ENCODE assay signal across 11 mouse cellular contexts in genomic region chr17:35465651-35466050, GRCm38 (mm10). TPM values are rescaled to one million over a fixed set of nuclear protein-coding genes. Genes with fewer than 3 reads are reported as not detected.
DNase-seq lines count a peak whose midpoint lies in the region; ATAC-seq and TF ChIP-seq lines count a peak whose summit lies in the region.
"Not testable (repeated sequence)": the region's sequence is repeated elsewhere in the genome, so short reads cannot be mapped to it uniquely, and the experiment has no call there.
"Had no signal": no experiment of that assay in that cellular context is flagged by ENCODE, and none has a peak within 500 bp of the region (broad histone marks: within the 10 kb centered on the region; RNA-seq: fewer than 3 reads in every experiment).

No protein-coding gene starts in this region.

- TF ChIP-seq EP300 in liver, embryonic 14.5 days (IDR thresholded peaks at IDR 0.05; ENCODE audit: low read depth): not testable (repeated sequence)

- H3K9me3 ChIP-seq in kidney, postnatal 0 days (replicated peaks; ENCODE audit: low read length); liver, embryonic 14.5 days (ENCODE audit: control insufficient read depth, low read length): not testable (repeated sequence)

- ATAC-seq in kidney, postnatal 0 days (replicated peaks; ENCODE audit: low FRiP score, low read depth); liver, embryonic 14.5 days (ENCODE audit: insufficient read depth): not testable (repeated sequence)

- H3K27ac ChIP-seq in cortical plate, adult 2 months (ENCODE audit: insufficient read depth, low read length); kidney, postnatal 0 days; liver, embryonic 14.5 days; thymus, adult 2 months (ENCODE audit: control insufficient read depth, insufficient read depth, low read length): not testable (repeated sequence)

- not testable (repeated sequence) for H3K4me1 ChIP-seq in cortical plate, adult 2 months (ENCODE audit: control insufficient read depth, insufficient read depth, low read length); kidney, postnatal 0 days (replicated peaks; ENCODE audit: insufficient read depth, low read length); liver, embryonic 14.5 days (replicated peaks; ENCODE audit: control insufficient read depth in 2 of 2, insufficient read depth in 2 of 2, low read length in 1 of 2); thymus, adult 2 months (replicated peaks; ENCODE audit: control insufficient read depth, insufficient read depth, low read length)

- H3K36me3 ChIP-seq in kidney, postnatal 0 days (ENCODE audit: insufficient read depth, low read length); liver, embryonic 14.5 days (replicated peaks; ENCODE audit: control insufficient read depth, insufficient read depth, low read depth); thymus, adult 2 months (ENCODE audit: control insufficient read depth, insufficient read depth, low read length): not testable (repeated sequence)

- TF ChIP-seq POLR2A in cortical plate, adult 2 months (IDR thresholded peaks at IDR 0.05; ENCODE audit: extremely low read depth, insufficient read depth, low read length); thymus, adult 2 months (IDR thresholded peaks at IDR 0.05; ENCODE audit: control insufficient read depth, extremely low read depth, insufficient read depth, low read length, poor library complexity): not testable (repeated sequence)

- H3K4me3 ChIP-seq in cortical plate, adult 2 months (ENCODE audit: insufficient read depth, low read length); kidney, postnatal 0 days (replicated peaks; ENCODE audit: low read depth, low read length); liver, embryonic 14.5 days (ENCODE audit: insufficient read depth in 1 of 2, low read depth in 2 of 2, low read length in 2 of 2); thymus, adult 2 months (ENCODE audit: control insufficient read depth, insufficient read depth, low read length): not testable (repeated sequence)

- 7% methylated on average over 8 of the region's 8 CpGs for WGBS in kidney, postnatal 0 days
- 6% methylated on average over 8 of the region's 8 CpGs for WGBS in liver, embryonic 14.5 days (ENCODE audit: insufficient replicate concordance)
- 7% methylated on average over 8 of the region's 8 CpGs for WGBS in thymus, adult 2 months

- H3K9ac ChIP-seq in kidney, postnatal 0 days (ENCODE audit: low read depth, low read length); liver, embryonic 14.5 days (replicated peaks): not testable (repeated sequence)

- peak; percentile 45 for TF ChIP-seq CTCF in cortical plate, adult 2 months (IDR thresholded peaks at IDR 0.05; ENCODE audit: extremely low read depth, insufficient read depth, low read length)
- peak; percentile 83 for TF ChIP-seq CTCF in kidney, postnatal 0 days (IDR thresholded peaks at IDR 0.05; ENCODE audit: low read depth)
- peak; percentile 85 for TF ChIP-seq CTCF in liver, embryonic 14.5 days (IDR thresholded peaks at IDR 0.05; ENCODE audit: low read depth)
- TF ChIP-seq CTCF in thymus, adult 2 months (IDR thresholded peaks at IDR 0.05; ENCODE audit: borderline replicate concordance, control insufficient read depth, extremely low read depth, insufficient read depth, low read length, poor library complexity): peak; percentile 73; the same call in 1 of the 2 replicates

- peaks cover 17% of the 10 kb centered on the region for H3K27me3 ChIP-seq in kidney, postnatal 0 days (ENCODE audit: insufficient read depth, low read length)
- peaks cover 14% of the 10 kb centered on the region for H3K27me3 ChIP-seq in liver, embryonic 14.5 days (ENCODE audit: control insufficient read depth, insufficient read depth, low read length)
- not testable (repeated sequence) for H3K27me3 ChIP-seq in thymus, adult 2 months (ENCODE audit: control insufficient read depth, insufficient read depth, low read length)

- DNase-seq in A20 (ENCODE audit: low read depth, low spot score) (peak; percentile 26), R1 (ENCODE audit: low read depth, low spot score) (peak; percentile 79)
- peak; percentile 73 for DNase-seq in heart, adult 11 months
- DNase-seq in kidney, postnatal 0 days (ENCODE audit: low spot score): peak; percentile 32
- DNase-seq in liver, embryonic 14.5 days (ENCODE audit: low read depth in 3 of 3, low spot score in 3 of 3): not testable (repeated sequence)
- DNase-seq in naive thymus-derived CD4-positive, alpha-beta T cell, adult 2 months (ENCODE audit: low read depth): peak; percentile 83
- DNase-seq in thymus, adult 2 months: peak; percentile 3

- not testable (repeated sequence) for H3K4me2 ChIP-seq in kidney, postnatal 0 days (ENCODE audit: low read length); liver, embryonic 14.5 days (ENCODE audit: low read depth)

RNA-seq across cellular contexts. Expression of gene H2-Q10, which starts 4.2 kb away (rescaled TPM):
- 0.04 and 0.09 TPM in 2 replicates for polyA plus RNA-seq in cortical plate, adult 2 months (2012; rRNA removed)
- 1.1 and 1.4 TPM in 2 replicates for polyA plus RNA-seq in kidney, postnatal 0 days (2015; fragmentation: Nextera tagmentation; extraction: Ambion mirVana)
- 119 and 136 TPM in 2 replicates for polyA plus RNA-seq in liver, embryonic 14.5 days (2012; rRNA removed)
- 195 and 206 TPM in 2 replicates for polyA plus RNA-seq in liver, embryonic 14.5 days (2014; fragmentation: Nextera tagmentation; extraction: Ambion mirVana)
- 15.3 and 18.6 TPM in 2 replicates for polyA plus RNA-seq in thymus, adult 2 months (2012; rRNA removed)

RNA-seq across cellular contexts. Expression of gene H2-Q7, which starts 26.7 kb away (rescaled TPM):
- polyA plus RNA-seq in cortical plate, adult 2 months (2012; rRNA removed): 1.2 and 1.9 TPM in 2 replicates
- 15.4 and 15.6 TPM in 2 replicates for polyA plus RNA-seq in kidney, postnatal 0 days (2015; fragmentation: Nextera tagmentation; extraction: Ambion mirVana)
- polyA plus RNA-seq in liver, embryonic 14.5 days (2012; rRNA removed): 21.8 and 24.4 TPM in 2 replicates
- 19.0 and 20.7 TPM in 2 replicates for polyA plus RNA-seq in liver, embryonic 14.5 days (2014; fragmentation: Nextera tagmentation; extraction: Ambion mirVana)
- 412 and 617 TPM in 2 replicates for polyA plus RNA-seq in thymus, adult 2 months (2012; rRNA removed)

RNA-seq across cellular contexts. Expression of gene Pou5f1, which starts 40.2 kb away (rescaled TPM):
- polyA plus RNA-seq in cortical plate, adult 2 months (2012; rRNA removed): not detected in 2 replicates
- not detected in 2 replicates for polyA plus RNA-seq in kidney, postnatal 0 days (2015; fragmentation: Nextera tagmentation; extraction: Ambion mirVana)
- polyA plus RNA-seq in liver, embryonic 14.5 days (2012; rRNA removed): not detected in 2 replicates
- not detected in 2 replicates for polyA plus RNA-seq in liver, embryonic 14.5 days (2014; fragmentation: Nextera tagmentation; extraction: Ambion mirVana)
- 0.50 and 0.71 TPM in 2 replicates for polyA plus RNA-seq in thymus, adult 2 months (2012; rRNA removed)
- polyA plus RNA-seq: intestine, embryonic 15.5 days; limb, embryonic 15.5 days; Patski had no signal

RNA-seq across cellular contexts. Expression of gene H2-Q6, which starts 41.0 kb away (rescaled TPM):
- polyA plus RNA-seq in cortical plate, adult 2 months (2012; rRNA removed): 1.2 and 1.7 TPM in 2 replicates
- 7.0 and 7.2 TPM in 2 replicates for polyA plus RNA-seq in kidney, postnatal 0 days (2015; fragmentation: Nextera tagmentation; extraction: Ambion mirVana)
- 10.3 and 11.2 TPM in 2 replicates for polyA plus RNA-seq in liver, embryonic 14.5 days (2012; rRNA removed)
- 7.6 and 11.1 TPM in 2 replicates for polyA plus RNA-seq in liver, embryonic 14.5 days (2014; fragmentation: Nextera tagmentation; extraction: Ambion mirVana)
- polyA plus RNA-seq in thymus, adult 2 months (2012; rRNA removed): 115 and 165 TPM in 2 replicates

RNA-seq across cellular contexts. Expression of gene Tcf19, which starts 51.0 kb away (rescaled TPM):
- 10.3 and 11.9 TPM in 2 replicates for polyA plus RNA-seq in cortical plate, adult 2 months (2012; rRNA removed)
- 35.5 and 44.5 TPM in 2 replicates for polyA plus RNA-seq in kidney, postnatal 0 days (2015; fragmentation: Nextera tagmentation; extraction: Ambion mirVana)
- 30.0 and 30.5 TPM in 2 replicates for polyA plus RNA-seq in liver, embryonic 14.5 days (2012; rRNA removed)
- polyA plus RNA-seq in liver, embryonic 14.5 days (2014; fragmentation: Nextera tagmentation; extraction: Ambion mirVana): 46.0 and 46.2 TPM in 2 replicates
- polyA plus RNA-seq in thymus, adult 2 months (2012; rRNA removed): 64.4 and 92.6 TPM in 2 replicates

Comparison
In these comparisons a context has a peak if more than half of its experiments do, and no peak if none do; other contexts are left out.
1. RNA of gene H2-Q7, which starts 26.7 kb away (polyA plus RNA-seq): 412 to 617 TPM in thymus, adult 2 months; 19.0 to 24.4 TPM in liver, embryonic 14.5 days, 15.4 to 15.6 TPM in kidney, postnatal 0 days and 1.2 to 1.9 TPM in cortical plate, adult 2 months; every median in the first group is over 10 times any median in the second.
2. Peak in every context shown above with its lines, with median percentiles within 50 percentile points of each other: CTCF ChIP-seq.